Mouse (Mus musculus): ENCODE measurements around the gene Wfdc17.

DNA sequence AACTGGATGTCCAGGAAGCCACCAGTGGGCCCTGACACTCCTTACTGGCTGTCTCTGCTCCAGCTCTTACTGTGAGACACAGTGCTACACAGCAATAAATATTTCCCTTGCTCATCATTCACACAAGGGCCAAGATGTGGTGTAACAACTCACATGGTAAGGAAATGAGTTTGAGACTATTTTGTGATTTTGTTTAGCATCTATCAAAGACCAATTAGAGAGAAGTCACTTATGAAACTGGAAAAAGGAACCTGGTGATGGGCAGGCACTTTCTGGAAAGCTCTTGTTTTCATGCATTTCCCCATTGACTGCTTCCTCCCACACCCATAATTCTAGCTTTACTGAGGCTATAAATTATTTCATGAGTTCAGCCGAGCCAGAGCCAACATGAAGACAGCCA, at the start of gene Wfdc17:
- no peak for TF ChIP-seq CTCF (IDR thresholded peaks at IDR 0.05; ENCODE audit: low read depth)
- no peak for TF ChIP-seq EP300 (IDR thresholded peaks at IDR 0.05; ENCODE audit: low read depth)
